Mouse (Mus musculus): ENCODE measurements around the gene Grb10.

GRCm38 (mm10) chr11:11922106-11922505 lies 116.4 kb downstream of the Grb10 start:
- TF ChIP-seq CTCF (IDR thresholded peaks at IDR 0.05; ENCODE audit: borderline replicate concordance, control insufficient read depth, extremely low read depth, insufficient read depth, low read length, poor library complexity) (no peak), POLR2A (IDR thresholded peaks at IDR 0.05; ENCODE audit: control insufficient read depth, extremely low read depth, insufficient read depth, low read length, poor library complexity) (no peak)

Measured in thymus, adult 2 months (tissue).